Mouse (Mus musculus) CH12.LX (cell line): ENCODE data around the gene Rbm19. TPM values are rescaled to one million over a fixed set of nuclear protein-coding genes. Genes with fewer than 3 reads are reported as not detected.

ENCODE experiments used
- DNase-seq: peaks from one replicate; pipeline ENCODE4 v3.0.0-alpha.2; 2013; ENCODE audit errors: extremely low read depth
- H3K27ac ChIP-seq: 2 replicates; pipeline ENCODE4 v1.5.1; 2012; ENCODE audit warnings: low read depth, mild to moderate bottlenecking, control low read depth, moderate library complexity; ENCODE audit not compliant: insufficient read depth
- H3K27me3 ChIP-seq: replicated peaks from 2 replicates; pipeline ENCODE3; 2012; ENCODE audit warnings: inconsistent platforms
- H3K36me3 ChIP-seq, 2 experiments: replicated peaks in 1 of 2; 2 replicates each; pipeline versions ENCODE3 to v1.6.1; 2012; ENCODE audit warnings: inconsistent platforms in 1 of 2, low read length in 1 of 2, mild to moderate bottlenecking in 1 of 2, mixed read lengths in 1 of 2, moderate library complexity in 1 of 2; ENCODE audit not compliant: control insufficient read depth in 1 of 2, insufficient read depth in 1 of 2
- H3K4me1 ChIP-seq, 2 experiments: 2 replicates each; pipeline ENCODE4 v1.6.1; 2012; ENCODE audit warnings: inconsistent platforms in 1 of 2, moderate library complexity in 1 of 2; ENCODE audit not compliant: insufficient read depth in 2 of 2, control insufficient read depth in 1 of 2
- H3K4me2 ChIP-seq: 2 replicates; pipeline ENCODE4 v1.6.1; 2012; ENCODE audit warnings: low read depth, mild to moderate bottlenecking, control low read depth; ENCODE audit not compliant: poor library complexity, insufficient read depth, severe bottlenecking
- H3K4me3 ChIP-seq, 3 experiments: fragments of 150-350 bp in 1 of 3; sonication (generic) in 1 of 3; replicated peaks in 1 of 3; 2 replicates each; pipeline versions ENCODE3 to v1.5.1; 2011 to 2012; ENCODE audit warnings: low read depth in 2 of 3, low read length in 2 of 3, mild to moderate bottlenecking in 2 of 3, moderate library complexity in 2 of 3, control low read depth in 1 of 3, improper control_type of control experiment in 1 of 3, inconsistent platforms in 1 of 3, mixed read lengths in 1 of 3; ENCODE audit not compliant: poor library complexity in 1 of 3
- H3K79me2 ChIP-seq: replicated peaks from 2 replicates; pipeline ENCODE4 v1.6.1; 2012; ENCODE audit warnings: mild to moderate bottlenecking, moderate library complexity; ENCODE audit not compliant: control insufficient read depth, poor library complexity, insufficient read depth, severe bottlenecking; ENCODE audit errors: extremely low read depth
- H3K9ac ChIP-seq: 2 replicates; pipeline ENCODE4 v1.6.1; 2012; ENCODE audit warnings: low read depth, mild to moderate bottlenecking, control low read depth, moderate library complexity; ENCODE audit not compliant: insufficient read depth
- H3K9me3 ChIP-seq: replicated peaks from 2 replicates; pipeline ENCODE3; 2012; ENCODE audit warnings: low read length, inconsistent platforms, mixed read lengths
- CHD2 ChIP-seq: IDR thresholded peaks from 2 replicates; pipeline ENCODE4 v1.6.1; 2011; ENCODE audit warnings: low read length, improper control_type of control experiment
- CTCF ChIP-seq, 2 experiments: IDR thresholded peaks in 1 of 2; conservative IDR thresholded peaks in 1 of 2; 2 replicates each; pipeline ENCODE4 v1.5.1; 2011 to 2012; ENCODE audit warnings: low read depth in 2 of 2, low read length in 2 of 2, improper control_type of control experiment in 1 of 2, inconsistent platforms in 1 of 2, mild to moderate bottlenecking in 1 of 2, moderate library complexity in 1 of 2
- ELF1 ChIP-seq: IDR thresholded peaks from 2 replicates; pipeline ENCODE4 v1.6.1; 2014; ENCODE audit warnings: low read depth, mild to moderate bottlenecking, inconsistent platforms, low read length, improper control_type of control experiment
- ETS1 ChIP-seq: conservative IDR thresholded peaks from 2 replicates; pipeline ENCODE4 v1.6.1; 2012; ENCODE audit warnings: low read depth, mild to moderate bottlenecking, inconsistent platforms, low read length, improper control_type of control experiment, moderate library complexity
- IRF4 ChIP-seq: IDR thresholded peaks from 2 replicates; pipeline ENCODE4 v1.6.1; 2014; ENCODE audit warnings: low read depth, mild to moderate bottlenecking, inconsistent platforms, low read length, improper control_type of control experiment
- KAT2A ChIP-seq: IDR thresholded peaks from 2 replicates; pipeline ENCODE4 v1.6.1; 2012; ENCODE audit warnings: low read length, improper control_type of control experiment, inconsistent platforms; ENCODE audit not compliant: insufficient replicate concordance
- MEF2A ChIP-seq: IDR thresholded peaks from 2 replicates; pipeline ENCODE4 v1.6.1; 2014; ENCODE audit warnings: low read depth, mild to moderate bottlenecking, inconsistent platforms, low read length, improper control_type of control experiment, borderline replicate concordance
- NRF1 ChIP-seq: IDR thresholded peaks from 2 replicates; pipeline ENCODE4 v1.6.1; 2014; ENCODE audit warnings: low read depth, mild to moderate bottlenecking, inconsistent platforms, low read length, improper control_type of control experiment, moderate library complexity
- POLR2A ChIP-seq: IDR thresholded peaks from 2 replicates; pipeline ENCODE4 v1.6.1; 2011; ENCODE audit warnings: low read depth, mild to moderate bottlenecking, improper control_type of control experiment, low read length
- POLR2AphosphoS2 ChIP-seq: IDR thresholded peaks from 2 replicates; pipeline ENCODE4 v1.6.1; 2011; ENCODE audit warnings: low read depth, low read length, improper control_type of control experiment
- RAD21 ChIP-seq: IDR thresholded peaks from 2 replicates; pipeline ENCODE4 v1.6.1; 2011; ENCODE audit warnings: low read depth, mild to moderate bottlenecking, low read length, improper control_type of control experiment, moderate library complexity
- SMC3 ChIP-seq: IDR thresholded peaks from 2 replicates; pipeline ENCODE4 v1.6.1; 2011; ENCODE audit warnings: low read depth, low read length, improper control_type of control experiment
- ZKSCAN1 ChIP-seq: IDR thresholded peaks from 2 replicates; pipeline ENCODE4 v1.6.1; 2012; ENCODE audit warnings: low read depth, inconsistent platforms, low read length, improper control_type of control experiment, borderline replicate concordance
- ZMIZ1 ChIP-seq: IDR thresholded peaks from 2 replicates; pipeline ENCODE4 v1.6.1; 2012; ENCODE audit warnings: low read depth, mild to moderate bottlenecking, inconsistent platforms, low read length, improper control_type of control experiment
- ZNF384 ChIP-seq: IDR thresholded peaks from 2 replicates; pipeline ENCODE4 v1.6.1; 2012; ENCODE audit warnings: low read depth, low read length, improper control_type of control experiment, inconsistent platforms
- dilution Hi-C: fragments of 300-500 bp; cut with MboI; formaldehyde crosslinking; loops from 2 replicates; pipeline ENCODE4 v1.14.3; 2020; ENCODE audit warnings: low sequenced_read_pairs; ENCODE audit not compliant: extremely low pct_unique_long_range_greater_than_20kb, extremely low pct_ligation_motif_present
- in situ Hi-C: fragments of 300-500 bp; cut with MboI; formaldehyde crosslinking; loops from 3 replicates; pipeline ENCODE4 v1.14.3; 2019; ENCODE audit warnings: low sequenced_read_pairs, low pct_ligation_motif_present, low pct_unique_long_range_greater_than_20kb, mixed read lengths
- polyA plus RNA-seq: library from polyadenylated mRNA; unstranded; fragments of >175 nt; gene quantifications from 2 replicates; pipeline ENCODE4 v1.2.1, GENCODE M21; 2012; ENCODE audit warnings: low read depth; ENCODE audit not compliant: insufficient read length
- total RNA-seq, 2 experiments: library from RNA; depleted of rRNA; stranded (reverse); fragments of 300-350 nt in 1 of 2; fragments of >200 nt in 1 of 2; gene quantifications; 2 replicates each; pipeline ENCODE4 v1.2.3; 2012 to 2014

The Rbm19 gene
- total and polyA plus RNA-seq, 3 experiments = 36.2 to 81.4 (median 56.5) TPM

DNA sequence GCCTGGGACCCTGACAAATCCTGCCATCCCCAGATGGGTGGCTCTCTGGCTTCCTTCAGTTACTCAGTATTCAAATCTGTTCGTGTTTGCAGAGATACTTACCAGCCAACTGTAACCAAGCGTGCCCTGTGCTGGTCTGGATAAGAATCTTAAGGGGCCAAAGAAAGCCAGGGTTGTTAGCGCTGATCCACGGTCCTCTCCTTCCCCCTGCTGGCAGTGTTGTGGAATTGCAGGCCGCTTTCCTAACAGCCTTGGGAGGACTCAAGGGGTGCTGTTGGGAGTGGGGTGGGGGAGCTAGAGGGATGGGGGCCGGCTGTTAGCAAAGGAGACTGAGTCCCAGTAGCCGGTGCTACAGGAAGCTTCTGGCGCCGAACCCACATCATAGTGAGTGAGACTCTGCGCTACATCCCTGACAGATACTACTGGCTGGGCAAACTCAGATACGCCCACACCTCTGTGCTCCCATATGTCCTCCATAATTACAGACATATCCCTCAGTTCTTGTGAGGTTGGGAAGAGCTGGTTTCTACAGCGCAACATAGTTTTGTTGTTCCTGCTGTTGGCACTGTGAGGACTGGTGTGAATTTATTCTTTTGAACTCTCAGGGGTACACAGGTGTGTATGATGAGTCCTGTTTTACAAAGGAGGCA, 9.7 kb upstream of the Rbm19 start:
- Histone ChIP-seq H3K27ac (no peak overlapping the region), H3K9ac (no peak overlapping the region)
- dilution Hi-C loops = no loop called here
- TF ChIP-seq SMC3 = peak; percentile 57
- peak; percentile 72 to 85 for TF ChIP-seq CTCF (conservative IDR thresholded peaks at IDR 0.05 in 1 of 2, IDR thresholded peaks at IDR 0.05 in 1 of 2; ENCODE audit: low read depth in 2 of 2, low read length in 2 of 2)
- TF ChIP-seq POLR2AphosphoS2 = no peak
- TF ChIP-seq RAD21 = peak; percentile 77
- no peak for TF ChIP-seq ZNF384
- TF ChIP-seq, all 38 proteins: peak for 3
- no peaks in the 10 kb centered on the region for H3K9me3 ChIP-seq
- DNase-seq = peak; percentile 51
- in situ Hi-C loops = no loop called here
- peaks cover 0 to 12% of the 10 kb centered on the region in 2 experiments; a peak in 2 of 4 replicates for H3K4me1 ChIP-seq
- peak overlapping the region; percentile 11; the same call in 1 of the 2 replicates for H3K4me2 ChIP-seq
- no peaks in the 10 kb centered on the region for H3K79me2 ChIP-seq
- no peak overlapping the region for H3K4me3 ChIP-seq
- peaks cover 61% of the 10 kb centered on the region for H3K27me3 ChIP-seq
- H3K36me3 ChIP-seq = no peaks in the 10 kb centered on the region

DNA sequence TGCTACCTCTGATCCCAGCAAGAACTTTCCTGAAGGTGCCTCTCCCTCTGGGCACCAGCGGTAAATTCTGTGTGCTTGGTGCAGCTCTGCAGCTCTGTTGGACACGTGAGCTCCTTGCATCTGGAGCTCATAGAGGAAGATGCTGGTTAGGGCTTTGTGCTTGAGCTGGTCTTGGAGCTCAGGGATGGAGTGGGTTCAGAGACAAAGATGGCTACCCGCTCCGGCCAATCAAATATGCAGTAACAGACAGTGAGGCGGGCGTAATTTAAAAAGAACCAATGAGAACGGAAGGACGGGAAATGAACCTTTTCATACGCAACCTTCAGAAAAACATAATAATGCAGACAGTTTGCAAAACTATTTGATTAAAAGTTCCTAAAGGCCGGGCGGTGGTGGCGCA, 1.9 kb upstream of the Rbm19 start:
- in situ Hi-C loops (no loop called here), dilution Hi-C loops (no loop called here)
- TF ChIP-seq ETS1 (no peak), ELF1 (no peak), IRF4 (no peak), POLR2A (no peak), ZMIZ1 (no peak), MEF2A (no peak), RAD21 (no peak), KAT2A (no peak), NRF1 (no peak), ZKSCAN1 (no peak), CHD2 (no peak)
- Histone ChIP-seq H3K36me3 (peaks cover 11 to 15% of the 10 kb centered on the region in 2 experiments), H3K4me1 (peaks cover 3 to 13% of the 10 kb centered on the region in 2 experiments), H3K9ac (no peak overlapping the region), H3K9me3 (no peaks in the 10 kb centered on the region), H3K4me2 (no peak overlapping the region), H3K79me2 (peaks cover 15% of the 10 kb centered on the region), H3K4me3 (no peak overlapping the region), H3K27ac (no peak overlapping the region), H3K27me3 (peaks cover 40% of the 10 kb centered on the region)
- no peak for DNase-seq
